Mouse (Mus musculus): ENCODE data around the gene Gm10803.
"Not testable (repeated sequence)": the region's sequence is repeated elsewhere in the genome, so short reads cannot be mapped to it uniquely, and the experiment has no call there.

Gene Gm10803

DNA sequence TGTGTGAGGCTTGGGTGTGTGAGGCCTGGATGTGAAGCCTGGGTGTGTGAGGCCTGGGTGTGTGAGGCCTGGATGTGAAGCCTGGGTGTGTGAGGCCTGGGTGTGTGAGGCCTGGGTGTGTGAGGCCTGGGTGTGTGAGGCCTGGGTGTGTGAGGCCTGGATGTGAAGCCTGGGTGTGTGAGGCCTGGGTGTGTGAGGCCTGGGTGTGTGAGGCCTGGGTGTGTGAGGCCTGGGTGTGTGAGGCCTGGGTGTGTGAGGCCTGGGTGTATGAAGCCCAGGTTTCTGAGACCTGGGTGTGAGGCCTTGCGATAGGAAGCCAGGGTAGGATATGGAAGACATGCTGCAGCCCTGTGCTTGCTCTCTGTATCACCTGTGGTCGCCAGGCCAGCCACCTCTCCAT lies at the start of gene Gm10803:
Gene Gm10803 (plus strand): TSS at position 301 of the 400 bp plus-strand sequence.
- DNase-seq (ENCODE audit: low spot score): not testable (repeated sequence)

GRCm38 (mm10) chr2:93510839-93511238 lies 49.5 kb upstream of the Gm10803 start:
- DNase-seq (ENCODE audit: low spot score): no peak

- DNase-seq (ENCODE audit: low spot score): no peak
Observed at GRCm38 (mm10) chr2:93512130-93512529, 48.2 kb upstream of the Gm10803 start.

- no peak for DNase-seq (ENCODE audit: low spot score)
Observed at GRCm38 (mm10) chr2:93515246-93515645, 45.1 kb upstream of the Gm10803 start.

GRCm38 (mm10) chr2:93521042-93521441 lies 39.3 kb upstream of the Gm10803 start:
- DNase-seq (ENCODE audit: low spot score): no peak

- no peak for DNase-seq (ENCODE audit: low spot score)
Observed at GRCm38 (mm10) chr2:93521571-93521970, 38.8 kb upstream of the Gm10803 start.

DNA sequence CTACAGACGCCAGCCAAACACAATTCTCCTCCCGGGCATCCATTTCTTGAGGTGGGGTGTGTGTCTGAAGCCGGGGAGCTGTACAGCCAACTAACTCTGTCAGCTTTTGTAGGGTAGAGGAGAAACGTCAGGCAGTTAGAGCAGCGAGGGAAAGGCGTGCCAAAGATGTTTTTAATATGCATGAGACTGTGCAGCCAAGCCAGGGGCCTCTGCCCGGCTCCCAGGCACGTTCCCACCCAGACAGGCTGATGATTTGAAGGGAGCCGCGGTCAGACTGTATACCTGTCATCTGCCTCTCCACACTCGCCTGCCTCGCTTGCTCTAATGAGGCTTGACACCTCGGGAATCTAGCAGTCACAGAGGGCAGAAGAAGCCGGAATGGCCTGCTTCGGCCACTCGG lies 38.4 kb upstream of the Gm10803 start:
- DNase-seq (ENCODE audit: low spot score): no peak

DNA sequence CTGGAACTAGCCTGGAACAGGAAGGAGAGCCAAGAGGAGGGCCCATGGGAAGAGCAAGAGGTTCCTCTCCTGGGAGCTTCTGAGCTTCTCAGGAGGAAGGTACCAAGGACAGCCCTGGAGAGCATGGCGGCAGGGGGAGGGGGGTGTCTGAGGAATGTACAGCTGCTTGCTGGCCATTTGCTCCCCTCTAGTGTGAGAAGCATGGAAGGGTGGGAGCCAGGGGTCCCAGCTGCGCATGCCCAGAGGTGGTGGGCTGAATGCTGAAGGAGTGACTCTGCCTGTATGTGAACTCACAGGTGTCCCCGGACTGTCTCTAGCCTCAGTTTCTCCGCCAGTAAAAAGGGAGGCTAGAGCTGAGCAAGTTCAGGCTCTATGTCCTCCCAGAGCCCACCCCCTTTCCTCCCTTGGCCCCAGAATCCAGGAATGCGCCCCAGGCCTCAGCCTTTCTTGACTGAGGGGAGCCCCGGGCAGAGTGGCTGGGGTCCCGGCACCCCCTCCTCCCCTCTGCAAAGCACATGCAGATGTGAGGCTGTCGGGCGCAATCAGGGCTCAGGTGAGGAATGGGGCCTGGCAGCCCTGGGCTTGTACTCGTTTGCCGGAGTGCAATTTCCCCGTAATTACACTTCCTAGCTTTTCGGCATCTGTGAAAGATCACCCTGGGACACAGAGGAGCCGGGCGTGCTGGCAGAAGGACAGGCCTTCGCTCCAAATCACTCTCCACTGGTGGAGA lies 35.2 kb upstream of the Gm10803 start:
- DNase-seq (ENCODE audit: low spot score): no peak

DNA sequence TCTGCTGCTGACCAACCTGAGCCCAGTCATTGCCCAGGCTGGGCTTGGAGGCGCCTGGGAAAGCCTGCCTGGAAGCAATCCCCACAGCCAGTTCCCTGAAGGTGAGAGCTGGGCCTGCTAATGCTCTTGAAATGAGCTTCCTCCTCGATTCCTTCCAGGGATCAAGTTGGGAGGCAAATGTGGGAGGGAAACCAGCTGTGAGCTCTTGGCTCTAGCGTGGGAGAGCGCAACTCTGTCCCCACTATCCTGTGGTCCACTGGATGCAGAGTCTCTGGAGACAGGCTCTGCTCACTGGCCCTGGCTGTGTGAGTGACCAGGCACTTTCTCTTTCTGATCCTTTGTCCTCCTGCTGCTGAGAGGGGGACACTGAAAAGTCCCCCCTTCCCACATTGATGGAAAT lies 30.8 kb upstream of the Gm10803 start:
- no peak for DNase-seq (ENCODE audit: low spot score)

GRCm38 (mm10) chr2:93533891-93534290 lies 26.5 kb upstream of the Gm10803 start:
- no peak for DNase-seq (ENCODE audit: low spot score)

- no peak for DNase-seq (ENCODE audit: low spot score)
Observed at GRCm38 (mm10) chr2:93537385-93537967, 22.9 kb upstream of the Gm10803 start.

- DNase-seq (ENCODE audit: low spot score): no peak
Observed at GRCm38 (mm10) chr2:93538140-93538539, 22.2 kb upstream of the Gm10803 start.

GRCm38 (mm10) chr2:93541771-93542170 lies 18.6 kb upstream of the Gm10803 start:
- DNase-seq (ENCODE audit: low spot score): no peak

- no peak for DNase-seq (ENCODE audit: low spot score)
Observed at GRCm38 (mm10) chr2:93552676-93553521, 7.5 kb upstream of the Gm10803 start.

DNA sequence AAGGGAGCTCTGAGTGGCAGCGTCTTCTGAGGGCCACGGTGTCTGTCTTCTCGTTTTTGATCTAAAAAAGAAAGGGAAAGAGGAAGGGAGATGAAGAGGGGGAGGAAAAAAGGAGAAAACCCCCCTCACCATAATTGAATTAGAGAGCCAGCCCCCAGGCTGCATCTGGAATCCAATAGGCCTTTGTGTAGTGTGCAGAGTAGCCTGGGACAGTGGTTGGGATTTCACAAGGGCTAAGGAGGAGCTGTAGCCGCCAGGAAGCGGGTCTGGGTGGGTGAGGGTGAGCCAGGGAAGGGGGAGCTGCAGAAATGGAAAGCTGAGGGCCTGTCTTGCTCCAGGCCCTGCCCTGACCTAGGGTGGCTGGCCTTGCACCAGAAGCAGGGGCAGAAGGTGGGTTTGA lies 6.5 kb upstream of the Gm10803 start:
- no peak for DNase-seq (ENCODE audit: low spot score)

DNA sequence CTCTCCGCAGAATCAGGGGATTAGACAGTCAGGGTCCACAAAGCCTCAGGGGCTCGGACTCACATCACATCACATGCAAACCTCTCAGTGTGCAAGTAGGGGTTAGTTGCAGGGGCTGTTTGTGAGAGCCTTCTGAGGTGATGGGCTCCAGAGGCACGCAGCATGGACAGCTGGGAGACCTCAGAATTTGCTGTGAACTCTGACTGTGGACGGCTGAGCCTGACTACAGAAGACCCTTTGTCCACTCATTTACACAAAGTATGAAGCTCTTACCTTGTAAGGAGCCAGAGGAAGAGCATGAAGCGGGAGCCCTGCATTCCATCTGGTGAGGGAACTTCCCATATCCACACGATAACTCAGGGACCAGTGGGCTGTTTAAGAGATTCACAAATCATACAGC lies 5.3 kb downstream of the Gm10803 start:
- no peak for DNase-seq (ENCODE audit: low spot score)

DNA sequence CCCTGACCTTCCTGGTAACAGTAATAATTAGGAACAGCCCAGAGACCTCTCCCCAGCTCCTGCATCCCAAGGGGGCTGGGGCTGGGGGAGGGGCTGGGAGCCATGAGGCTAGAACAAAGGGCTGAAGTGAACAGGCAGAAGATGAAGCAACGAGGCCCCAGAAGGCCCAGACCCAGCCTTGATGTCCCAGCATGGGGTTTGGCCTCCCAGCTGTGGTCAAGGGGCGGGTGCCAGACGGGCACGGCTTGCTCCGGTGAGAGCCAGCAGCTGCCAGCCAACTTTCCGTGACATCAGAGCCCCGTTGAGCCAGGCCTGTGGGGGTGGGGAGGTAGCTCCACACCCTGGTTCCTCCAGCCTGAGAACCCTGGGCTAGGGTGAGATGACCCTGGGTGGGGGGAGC lies 7.3 kb downstream of the Gm10803 start:
- peak; percentile 7 for DNase-seq (ENCODE audit: low spot score)

DNA sequence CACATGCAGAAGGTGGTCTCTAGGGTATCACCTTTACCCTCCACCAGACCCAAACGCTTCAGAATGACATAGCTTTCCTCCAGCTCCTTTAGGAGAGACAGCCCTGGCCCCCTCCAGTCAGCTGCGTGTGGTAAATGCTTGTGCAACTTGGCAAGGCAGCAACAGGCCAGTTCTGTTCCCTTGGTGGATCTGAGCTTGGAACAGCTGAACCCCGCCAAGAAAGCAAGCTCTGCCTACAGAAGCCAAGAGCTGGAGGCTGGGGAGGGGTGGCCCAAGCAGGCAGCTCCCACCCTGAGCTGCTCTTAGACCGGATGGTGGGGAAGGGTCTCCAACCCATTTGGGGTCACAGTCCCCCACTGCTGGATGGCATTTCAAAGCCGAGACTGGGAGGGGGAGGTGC lies 12.2 kb downstream of the Gm10803 start:
- DNase-seq (ENCODE audit: low spot score): no peak

DNA sequence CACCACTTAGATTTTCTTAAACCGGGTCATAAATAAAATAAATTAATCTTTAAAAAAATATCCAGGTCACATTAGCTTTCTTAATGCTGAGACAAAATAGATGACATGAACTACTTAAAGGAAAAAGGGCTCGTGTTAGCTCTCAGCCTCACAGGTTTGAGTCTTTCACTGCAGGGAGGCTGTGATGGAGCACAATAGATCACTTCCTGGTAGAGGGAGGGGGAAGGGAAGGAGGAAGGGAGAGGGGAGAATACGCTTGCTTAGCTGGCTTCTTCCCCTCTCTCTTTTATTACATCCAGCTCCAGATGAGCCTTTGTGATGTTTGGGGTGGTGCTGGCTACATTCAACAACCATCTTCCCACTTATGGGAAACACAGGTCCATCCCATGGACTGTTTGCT lies 20.9 kb downstream of the Gm10803 start:
- DNase-seq (ENCODE audit: low spot score): no peak

- DNase-seq (ENCODE audit: low spot score): no peak
Observed at GRCm38 (mm10) chr2:93585821-93586220, 25.5 kb downstream of the Gm10803 start.

DNA sequence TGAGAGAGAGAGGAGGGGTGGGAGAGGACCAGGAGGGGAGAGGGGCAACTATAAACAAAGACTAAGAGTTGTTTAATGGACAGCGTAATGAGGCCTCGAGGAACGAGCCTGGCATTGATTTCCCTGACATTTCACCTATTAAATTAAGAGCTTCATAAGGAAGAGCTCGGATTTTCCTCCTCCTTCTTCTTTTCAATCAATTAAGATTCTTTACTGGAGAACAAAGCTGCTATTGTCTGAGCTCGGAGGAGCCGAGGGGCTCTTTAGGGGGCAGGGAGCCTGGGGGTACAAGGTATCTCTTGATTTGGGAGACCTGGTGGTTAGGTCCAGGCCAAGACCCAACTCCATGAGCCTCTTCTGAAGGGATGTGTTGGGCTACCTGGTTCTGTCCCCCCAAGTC lies 27.1 kb downstream of the Gm10803 start:
- DNase-seq (ENCODE audit: low spot score): no peak

DNA sequence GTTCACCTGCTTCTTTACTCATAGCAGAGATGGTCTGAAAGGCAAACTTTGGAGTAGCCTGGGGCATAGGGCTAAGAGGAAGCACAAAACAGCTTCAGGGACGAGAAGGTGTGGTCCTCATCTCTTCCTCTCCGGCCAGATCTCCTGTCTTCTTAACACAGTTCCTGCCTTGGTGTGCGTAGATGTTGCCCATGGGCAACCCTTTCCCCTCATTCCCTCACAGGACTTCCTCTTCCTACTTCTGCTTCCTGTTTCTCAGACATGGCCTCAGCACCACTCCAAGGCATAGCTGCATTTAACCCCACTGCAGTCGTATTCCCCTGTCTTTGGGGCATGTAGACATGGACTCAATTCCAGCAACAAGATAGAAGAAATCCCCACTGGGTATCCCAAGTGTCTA lies 29.5 kb downstream of the Gm10803 start:
- no peak for DNase-seq (ENCODE audit: low spot score)

DNA sequence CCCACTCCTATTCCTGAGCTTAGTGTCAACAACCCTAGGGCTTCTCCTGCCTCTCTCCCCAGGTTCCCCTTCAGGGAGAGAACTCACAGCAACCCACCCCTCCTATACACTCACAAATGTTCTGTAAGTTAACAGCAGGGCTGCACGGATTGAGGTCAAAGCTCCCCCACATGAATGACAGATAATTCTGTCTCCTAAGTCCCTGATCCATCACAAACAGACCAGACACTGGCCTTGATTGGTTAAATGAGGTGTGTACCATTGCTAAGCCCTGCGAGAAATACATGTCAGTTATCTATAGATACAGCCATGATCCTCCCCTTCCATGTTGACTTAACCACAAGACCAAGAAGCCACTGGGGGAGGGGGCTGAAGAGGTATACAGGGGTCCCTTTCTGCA lies 31.3 kb downstream of the Gm10803 start:
- no peak for DNase-seq (ENCODE audit: low spot score)
